Mouse (Mus musculus) midbrain, embryonic 14.5 days (tissue): ENCODE measurements around the gene Cdk8. TPM values are rescaled to one million over a fixed set of nuclear protein-coding genes. Genes with fewer than 3 reads are reported as not detected.

Experiments used
- ATAC-seq: fragments of 200-750 bp; cut with Nextera tagmentation; 2 replicates; pipeline ENCODE4 v1.8.0; 2017; ENCODE audit warnings: moderate number of reproducible peaks, moderate library complexity; ENCODE audit not compliant: low FRiP score, low TSS enrichment
- DNase-seq: peaks from one replicate; pipeline ENCODE4 v3.0.0-alpha.2; 2015
- H3K27ac ChIP-seq: fragments of 300-500 bp; sonication (generic); replicated peaks from 2 replicates; pipeline ENCODE4 v1.5.1; 2014; ENCODE audit warnings: mild to moderate bottlenecking, low read depth, low read length, moderate library complexity
- H3K27me3 ChIP-seq: fragments of 300-500 bp; sonication (generic); 2 replicates; pipeline ENCODE4 v1.6.1; 2014; ENCODE audit warnings: low read length, control low read depth, mixed read lengths; ENCODE audit not compliant: control insufficient read depth, insufficient read depth
- H3K36me3 ChIP-seq: fragments of 300-500 bp; sonication (generic); 2 replicates; pipeline ENCODE4 v1.6.1; 2014; ENCODE audit warnings: low read length, control low read depth; ENCODE audit not compliant: control insufficient read depth, insufficient read depth
- H3K4me1 ChIP-seq: fragments of 300-500 bp; sonication (generic); 2 replicates; pipeline ENCODE4 v1.6.1; 2014; ENCODE audit warnings: mild to moderate bottlenecking, antibody characterized with exemption, low read length, control low read depth; ENCODE audit not compliant: control insufficient read depth, insufficient read depth
- H3K4me2 ChIP-seq: fragments of 300-500 bp; sonication (generic); 2 replicates; pipeline ENCODE4 v1.6.1; 2014; ENCODE audit warnings: mild to moderate bottlenecking, low read length, moderate library complexity
- H3K4me3 ChIP-seq: fragments of 300-500 bp; sonication (generic); replicated peaks from 2 replicates; pipeline ENCODE4 v1.5.1; 2014; ENCODE audit warnings: low read depth, low read length
- H3K9ac ChIP-seq: fragments of 300-500 bp; sonication (generic); replicated peaks from 2 replicates; pipeline ENCODE4 v1.6.1; 2014; ENCODE audit warnings: mild to moderate bottlenecking, low read length, moderate library complexity
- H3K9me3 ChIP-seq: fragments of 300-500 bp; sonication (generic); 2 replicates; pipeline ENCODE4 v1.6.1; 2016; ENCODE audit warnings: low read length, control low read depth, mixed read lengths; ENCODE audit not compliant: control insufficient read depth
- WGBS: fragments of 180-500 bp; shearing (Covaris S2); extraction: QIAGEN DNeasy Blood & Tissue Kit; methylation state at CpG from one replicate; pipeline ENCODE4 v1.1.7; 2014; 5-methylcytosine and 5-hydroxymethylcytosine counted together
- polyA plus RNA-seq: library from polyadenylated mRNA; unstranded; fragments of >200 nt; fragmentation: Nextera tagmentation; extraction: Ambion mirVana; gene quantifications from 2 replicates; pipeline ENCODE4 v1.2.1, GENCODE M21; 2014

The Cdk8 gene
- polyA plus RNA-seq, 1 experiment from 2014 or later = 29.8 TPM

DNA sequence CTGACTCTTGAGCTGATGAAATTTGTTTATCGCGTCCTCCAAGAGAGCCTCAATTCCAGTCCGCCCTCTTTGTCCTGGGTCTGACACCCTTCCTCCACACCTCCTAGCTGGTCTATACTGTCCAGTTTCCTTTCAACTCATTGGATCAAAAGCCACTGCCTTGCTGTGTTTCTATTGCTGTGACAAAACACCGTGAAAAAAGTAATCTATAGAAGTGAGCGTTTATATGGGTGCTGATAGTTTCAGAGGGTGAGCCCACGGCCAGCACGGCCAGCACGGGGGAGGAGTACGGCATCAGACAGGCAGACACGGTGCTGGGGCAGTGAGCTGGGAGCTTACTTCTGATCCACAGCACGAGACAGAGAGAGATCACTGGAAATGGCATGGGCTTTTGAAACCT, 100.1 kb downstream of the Cdk8 start:
- ATAC-seq = no peak
- no peak overlapping the region for H3K27ac ChIP-seq
- no peaks in the 10 kb centered on the region for H3K27me3 ChIP-seq
- 82% methylated on average over 11 of the region's 11 CpGs for WGBS
- no peaks in the 10 kb centered on the region for H3K36me3 ChIP-seq
- no peak for DNase-seq
- H3K9ac ChIP-seq = no peak overlapping the region
- no peaks in the 10 kb centered on the region for H3K4me1 ChIP-seq
- H3K4me2 ChIP-seq = no peak overlapping the region
- H3K9me3 ChIP-seq = no peaks in the 10 kb centered on the region
- H3K4me3 ChIP-seq = no peak overlapping the region

DNA sequence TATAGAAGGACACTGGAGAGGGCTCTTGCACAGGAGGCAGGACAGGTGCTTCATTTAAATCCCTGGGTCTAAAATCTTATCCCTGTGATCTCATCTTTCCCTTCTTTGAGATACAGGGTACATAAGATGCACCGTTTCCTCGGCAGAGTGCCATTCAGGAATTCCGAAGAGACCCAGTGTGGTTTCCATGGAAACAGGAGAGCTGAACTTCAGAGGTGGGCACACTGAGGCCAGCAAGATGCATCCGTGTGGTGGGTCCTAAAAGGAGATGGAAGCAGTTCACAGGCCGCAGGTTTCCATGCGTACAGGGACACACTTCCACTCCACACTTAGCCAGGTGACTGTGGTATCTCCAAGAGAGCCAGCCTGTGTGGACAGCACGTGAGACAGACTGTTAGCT, 101.5 kb downstream of the Cdk8 start:
- no peaks in the 10 kb centered on the region for H3K4me1 ChIP-seq
- ATAC-seq (no peak), DNase-seq (peak; percentile 76)
- H3K9me3 ChIP-seq = no peaks in the 10 kb centered on the region
- H3K4me3 ChIP-seq = no peak overlapping the region
- no peak overlapping the region for H3K4me2 ChIP-seq
- no peak overlapping the region for H3K9ac ChIP-seq
- H3K27ac ChIP-seq = peak overlapping the region; percentile 37; the same call in 1 of the 2 replicates
- H3K27me3 ChIP-seq = no peaks in the 10 kb centered on the region
- no peaks in the 10 kb centered on the region for H3K36me3 ChIP-seq
- 46% methylated on average over 7 of the region's 7 CpGs for WGBS

DNA sequence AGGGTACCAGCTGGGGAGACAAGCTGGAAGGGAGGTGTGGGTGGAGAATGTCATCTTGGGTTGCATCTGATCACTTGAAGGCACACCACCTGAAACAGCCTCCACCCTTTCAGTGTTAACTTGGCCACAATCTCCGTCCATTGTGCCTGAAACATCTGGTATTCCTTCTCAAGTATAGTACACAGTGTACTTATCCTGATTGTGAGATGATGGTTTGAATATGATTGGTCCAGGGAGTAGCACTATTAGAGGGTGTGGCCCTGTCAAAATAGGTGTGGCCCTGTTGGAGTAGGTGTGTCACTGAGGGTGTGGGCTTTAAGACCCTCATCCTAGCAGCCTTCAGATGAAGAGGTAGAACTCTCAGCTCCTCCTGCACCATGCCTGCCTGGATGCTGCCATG, 103.4 kb downstream of the Cdk8 start:
- H3K27me3 ChIP-seq = no peaks in the 10 kb centered on the region
- H3K4me1 ChIP-seq = no peaks in the 10 kb centered on the region
- H3K27ac ChIP-seq = no peak overlapping the region
- no peak overlapping the region for H3K9ac ChIP-seq
- no peaks in the 10 kb centered on the region for H3K9me3 ChIP-seq
- no peak overlapping the region for H3K4me2 ChIP-seq
- H3K36me3 ChIP-seq = no peaks in the 10 kb centered on the region
- H3K4me3 ChIP-seq = no peak overlapping the region
- ATAC-seq = no peak
- 76% methylated on average over 1 of the region's 1 CpGs for WGBS
- DNase-seq = no peak

DNA sequence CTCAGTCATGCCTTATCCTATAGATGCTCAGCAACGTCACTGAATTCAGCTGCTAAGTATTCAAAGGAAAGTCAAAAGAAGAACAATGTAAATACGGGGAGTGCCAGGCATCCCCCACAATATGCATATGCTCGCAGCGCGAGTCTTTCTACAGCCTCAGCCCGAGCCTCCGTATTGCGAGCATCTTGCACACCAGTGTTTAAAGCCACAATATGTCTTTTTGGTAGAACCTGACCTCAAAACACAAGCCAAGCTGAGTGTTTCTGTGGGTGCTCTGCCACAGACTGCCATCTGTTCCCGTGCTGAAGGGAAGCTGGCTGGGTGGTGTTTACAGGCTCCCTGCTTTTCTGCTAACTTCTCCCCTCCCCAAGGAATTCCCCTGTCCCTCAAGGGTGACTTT, 107.0 kb downstream of the Cdk8 start:
- WGBS = 62% methylated on average over 9 of the region's 9 CpGs
- no peak overlapping the region for H3K9ac ChIP-seq
- no peaks in the 10 kb centered on the region for H3K36me3 ChIP-seq
- H3K4me2 ChIP-seq = no peak overlapping the region
- ATAC-seq (no peak), DNase-seq (no peak)
- no peaks in the 10 kb centered on the region for H3K9me3 ChIP-seq
- no peak overlapping the region for H3K4me3 ChIP-seq
- H3K4me1 ChIP-seq = no peaks in the 10 kb centered on the region
- H3K27ac ChIP-seq = no peak overlapping the region
- no peaks in the 10 kb centered on the region for H3K27me3 ChIP-seq

DNA sequence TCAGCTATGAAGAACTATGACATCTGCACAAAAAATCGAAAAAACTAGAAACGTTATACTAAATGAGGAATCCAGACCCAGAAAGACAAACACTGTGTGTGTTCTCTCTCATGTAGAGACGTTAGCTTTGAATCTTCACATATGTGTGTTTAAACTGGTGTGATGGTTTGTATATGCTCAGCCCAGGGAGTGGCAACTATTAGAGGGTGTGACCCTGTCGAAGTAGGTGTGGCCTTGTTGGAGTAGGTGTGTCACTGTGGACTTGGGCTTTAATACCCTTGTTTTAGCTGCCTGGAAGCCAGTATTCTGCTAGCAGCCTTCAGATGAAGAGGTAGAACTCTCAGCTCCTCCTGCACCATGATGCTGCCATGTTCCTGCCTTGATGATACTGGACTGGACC, 109.0 kb downstream of the Cdk8 start:
- no peak overlapping the region for H3K4me3 ChIP-seq
- H3K27ac ChIP-seq = no peak overlapping the region
- H3K4me1 ChIP-seq = no peaks in the 10 kb centered on the region
- DNase-seq (no peak), ATAC-seq (no peak)
- H3K36me3 ChIP-seq = no peaks in the 10 kb centered on the region
- WGBS = 88% methylated on average over 4 of the region's 4 CpGs
- no peak overlapping the region for H3K9ac ChIP-seq
- H3K27me3 ChIP-seq = no peaks in the 10 kb centered on the region
- H3K9me3 ChIP-seq = no peaks in the 10 kb centered on the region
- H3K4me2 ChIP-seq = no peak overlapping the region

DNA sequence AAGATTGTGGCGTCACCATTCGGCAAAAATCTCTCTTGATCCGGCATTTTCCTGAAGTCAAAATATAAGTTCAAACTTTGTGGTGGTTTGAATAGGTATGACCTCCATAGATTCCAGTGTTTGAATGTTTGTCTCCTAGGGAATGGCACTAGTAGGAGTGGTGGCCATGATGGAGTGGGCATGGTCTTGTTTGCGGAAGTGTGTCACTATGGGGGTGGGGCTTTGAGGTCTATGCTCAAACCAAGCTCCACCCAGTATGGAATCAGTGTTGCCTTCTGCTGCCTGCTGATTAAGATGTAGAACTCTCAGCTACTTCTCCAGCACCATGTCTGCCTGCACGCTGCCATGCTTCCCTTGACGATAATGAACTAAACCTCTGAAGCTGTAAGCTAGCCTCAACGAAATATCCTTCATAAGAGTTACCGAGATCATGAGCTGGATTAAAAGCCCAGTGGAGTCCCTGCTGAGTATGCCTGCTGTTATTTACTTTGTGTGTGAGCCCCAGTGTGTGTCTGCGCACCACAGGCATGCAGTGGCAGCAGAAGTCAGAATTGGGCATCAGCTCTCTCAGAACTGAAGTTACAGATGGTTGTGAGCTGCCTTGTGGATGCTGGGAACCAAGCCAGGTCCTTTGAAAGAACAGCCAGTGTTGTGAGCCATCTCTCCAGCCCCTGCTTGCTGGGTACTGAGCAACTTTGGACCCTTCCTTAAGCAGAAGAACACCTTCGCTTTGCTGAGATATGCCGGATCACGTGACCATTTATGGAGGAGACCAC, 114.1 kb downstream of the Cdk8 start:
- ATAC-seq (no peak), DNase-seq (no peak)
- Histone ChIP-seq H3K9me3 (no peaks in the 10 kb centered on the region), H3K4me1 (no peaks in the 10 kb centered on the region), H3K4me2 (no peak overlapping the region), H3K9ac (no peak overlapping the region), H3K27ac (no peak overlapping the region), H3K27me3 (no peaks in the 10 kb centered on the region), H3K4me3 (no peak overlapping the region), H3K36me3 (no peaks in the 10 kb centered on the region)
- 85% methylated on average over 12 of the region's 12 CpGs for WGBS

DNA sequence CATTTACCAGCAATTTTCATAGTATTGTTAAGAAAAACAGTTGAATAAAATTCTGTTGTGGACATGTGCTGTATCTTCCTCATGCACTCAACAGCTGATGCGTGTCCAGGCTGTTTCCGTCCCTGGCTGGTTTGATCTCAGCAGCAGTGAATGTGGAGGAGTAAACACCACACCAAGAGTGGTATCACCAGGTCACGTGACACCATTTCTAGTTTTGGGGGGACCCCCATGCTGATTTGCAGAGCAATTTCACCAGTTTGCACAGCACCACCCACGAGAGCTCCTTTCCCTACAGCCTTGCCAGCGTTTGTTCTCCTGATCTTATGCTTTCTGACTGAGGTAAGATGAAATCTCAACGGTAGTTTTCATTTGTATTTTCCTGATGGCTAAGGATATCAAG, 116.1 kb downstream of the Cdk8 start:
- H3K9me3 ChIP-seq = no peaks in the 10 kb centered on the region
- no peaks in the 10 kb centered on the region for H3K4me1 ChIP-seq
- H3K27me3 ChIP-seq = no peaks in the 10 kb centered on the region
- DNase-seq (no peak), ATAC-seq (no peak)
- H3K4me2 ChIP-seq = no peak overlapping the region
- no peak overlapping the region for H3K4me3 ChIP-seq
- no peak overlapping the region for H3K27ac ChIP-seq
- no peaks in the 10 kb centered on the region for H3K36me3 ChIP-seq
- 86% methylated on average over 6 of the region's 6 CpGs for WGBS
- H3K9ac ChIP-seq = no peak overlapping the region

DNA sequence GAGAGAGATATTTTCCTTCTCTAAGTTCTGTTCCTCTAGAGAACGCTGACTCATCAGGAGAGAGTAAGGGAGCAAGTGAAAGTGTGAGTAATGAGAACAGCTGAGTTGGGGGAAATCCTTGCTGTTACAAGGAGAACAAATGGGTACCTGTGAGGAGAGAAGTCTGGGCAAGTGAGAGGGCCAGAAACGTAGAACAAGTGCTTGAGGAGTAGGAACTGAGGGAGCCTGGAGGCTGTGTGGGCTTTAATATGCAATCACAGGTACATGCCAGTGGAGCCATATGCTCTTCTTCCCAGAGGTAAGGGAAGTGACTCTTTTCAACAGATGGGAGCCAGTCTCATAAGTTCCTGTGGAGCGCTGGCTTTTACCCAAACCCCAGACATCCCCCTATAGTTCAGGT, 118.2 kb downstream of the Cdk8 start:
- Histone ChIP-seq H3K4me3 (no peak overlapping the region), H3K4me1 (no peaks in the 10 kb centered on the region), H3K4me2 (no peak overlapping the region), H3K9ac (no peak overlapping the region), H3K36me3 (no peaks in the 10 kb centered on the region), H3K27ac (no peak overlapping the region), H3K9me3 (no peaks in the 10 kb centered on the region), H3K27me3 (no peaks in the 10 kb centered on the region)
- WGBS = 85% methylated on average over 3 of the region's 3 CpGs
- DNase-seq = no peak
- no peak for ATAC-seq

DNA sequence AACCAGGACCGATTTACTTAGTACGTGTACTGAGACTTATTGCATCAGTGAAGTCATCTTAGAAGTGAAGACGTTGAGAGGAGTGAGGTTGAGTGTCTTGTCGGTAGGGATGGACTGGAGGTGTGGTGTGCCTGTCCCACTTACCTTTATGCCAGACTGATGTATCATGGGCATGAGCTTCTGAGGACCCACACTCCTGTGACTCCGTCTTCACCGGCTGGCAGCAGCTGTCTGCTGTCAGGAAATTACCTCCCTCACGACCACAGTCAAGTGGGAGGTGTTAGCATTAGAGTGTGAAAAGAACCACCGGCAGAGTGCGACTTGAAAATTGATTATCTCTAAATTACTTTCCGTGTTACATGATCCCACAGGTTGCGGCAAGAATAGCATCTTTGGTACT, 119.8 kb downstream of the Cdk8 start:
- Histone ChIP-seq H3K27me3 (no peaks in the 10 kb centered on the region), H3K27ac (no peak overlapping the region), H3K4me1 (no peaks in the 10 kb centered on the region), H3K4me2 (no peak overlapping the region), H3K9ac (no peak overlapping the region), H3K36me3 (no peaks in the 10 kb centered on the region), H3K4me3 (no peak overlapping the region), H3K9me3 (no peaks in the 10 kb centered on the region)
- DNase-seq (no peak), ATAC-seq (no peak)
- WGBS = 89% methylated on average over 11 of the region's 11 CpGs
